Mouse (Mus musculus) heart, embryonic 12.5 days (tissue): ENCODE results near the gene Pard6a. TPM values are rescaled to one million over a fixed set of nuclear protein-coding genes. Genes with fewer than 3 reads are reported as not detected.

Experiments
- polyA plus RNA-seq: library from polyadenylated mRNA; unstranded; fragments of >200 nt; fragmentation: Nextera tagmentation; extraction: Ambion mirVana; gene quantifications from 2 replicates; pipeline ENCODE4 v1.2.1, GENCODE M21; 2016

Gene Pard6a
- polyA plus RNA-seq, 1 experiment from 2014 or later, result 14.0 TPM

Other genes with a start within 250 kb of the Pard6a start
- 13.8 and 14.4 TPM in 2 replicates for gene Tppp3, start 229.6 kb upstream of the Pard6a start, polyA plus RNA-seq
- gene Zdhhc1, start 204.2 kb upstream of the Pard6a start, polyA plus RNA-seq, result 23.1 and 23.3 TPM in 2 replicates
- 1.7 and 1.9 TPM in 2 replicates for gene Hsd11b2, start 182.4 kb upstream of the Pard6a start, polyA plus RNA-seq
- gene Atp6v0d1, start 135.1 kb upstream of the Pard6a start, polyA plus RNA-seq, result 51.4 and 52.9 TPM in 2 replicates
- 32.8 and 33.4 TPM in 2 replicates for gene Ripor1, start 95.9 kb upstream of the Pard6a start, polyA plus RNA-seq
- gene Ctcf, start 64.6 kb upstream of the Pard6a start, polyA plus RNA-seq, result 66.1 and 75.9 TPM in 2 replicates
- 0.51 and 0.64 TPM in 2 replicates for gene Agrp, start 63.8 kb upstream of the Pard6a start, polyA plus RNA-seq
- 0.45 and 0.54 TPM in 2 replicates for gene Carmil2, start 14.9 kb upstream of the Pard6a start, polyA plus RNA-seq
- 37.6 and 38.1 TPM in 2 replicates for gene Acd, start within 50 bp of the Pard6a start, polyA plus RNA-seq
- not detected in 2 replicates for gene 4933405L10Rik, start 6.5 kb downstream of the Pard6a start, polyA plus RNA-seq
- 13.5 and 14.5 TPM in 2 replicates for gene Enkd1, start 7.1 kb downstream of the Pard6a start, polyA plus RNA-seq
- gene Gfod2, start 57.5 kb downstream of the Pard6a start, polyA plus RNA-seq, result 10.2 and 10.9 TPM in 2 replicates
- 11.0 and 11.3 TPM in 2 replicates for gene Ranbp10, start 126.2 kb downstream of the Pard6a start, polyA plus RNA-seq
- 0.14 and 0.15 TPM in 2 replicates for gene Tsnaxip1, start 126.6 kb downstream of the Pard6a start, polyA plus RNA-seq
- gene Cenpt, start 152.1 kb downstream of the Pard6a start, polyA plus RNA-seq, result 42.8 and 46.9 TPM in 2 replicates
- gene Thap11, start 154.0 kb downstream of the Pard6a start, polyA plus RNA-seq, result 53.8 and 59.3 TPM in 2 replicates
- 201 and 224 TPM in 2 replicates for gene Nutf2, start 159.4 kb downstream of the Pard6a start, polyA plus RNA-seq
- gene Edc4, start 179.7 kb downstream of the Pard6a start, polyA plus RNA-seq, result 42.2 and 43.9 TPM in 2 replicates
- 0.31 and 0.35 TPM in 2 replicates for gene Nrn1l, start 192.4 kb downstream of the Pard6a start, polyA plus RNA-seq
- 27.1 and 27.4 TPM in 2 replicates for gene Pskh1, start 199.3 kb downstream of the Pard6a start, polyA plus RNA-seq
- gene Ctrl, start 232.7 kb downstream of the Pard6a start, polyA plus RNA-seq, result 0.73 and 1.1 TPM in 2 replicates
- 45.2 and 49.1 TPM in 2 replicates for gene Psmb10, start 237.3 kb downstream of the Pard6a start, polyA plus RNA-seq
- 2.0 and 2.3 TPM in 2 replicates for gene Lcat, start 242.2 kb downstream of the Pard6a start, polyA plus RNA-seq